Mouse (Mus musculus) ES-CJ7 (cell line): Measurements from ENCODE around the gene Hapln1.
A peak's percentile ranks its signal among the peaks of the same experiment; 100 is the strongest.

Source experiments
- DNase-seq: peaks from one replicate; pipeline ENCODE4 v3.0.0; 2011; ENCODE audit warnings: low read depth, low spot score

Gene Hapln1

GRCm38 (mm10) chr13:89600466-89600865 is 60.9 kb downstream of the Hapln1 start:
- no peak for DNase-seq

- DNase-seq: no peak
Measured at GRCm38 (mm10) chr13:89603336-89603735, 63.7 kb downstream of the Hapln1 start.

GRCm38 (mm10) chr13:89607399-89607798 is 67.8 kb downstream of the Hapln1 start:
- DNase-seq: no peak

- no peak for DNase-seq
Measured at GRCm38 (mm10) chr13:89619064-89619463, 79.5 kb downstream of the Hapln1 start.

GRCm38 (mm10) chr13:89634137-89634683 is 94.6 kb downstream of the Hapln1 start:
- DNase-seq: peak; percentile 77

GRCm38 (mm10) chr13:89637012-89637411 is 97.4 kb downstream of the Hapln1 start:
- no peak for DNase-seq

- no peak for DNase-seq
Measured at GRCm38 (mm10) chr13:89645589-89645988, 106.0 kb downstream of the Hapln1 start.

GRCm38 (mm10) chr13:89652773-89653172 is 113.2 kb downstream of the Hapln1 start:
- DNase-seq: no peak

GRCm38 (mm10) chr13:89653279-89653678 is 113.7 kb downstream of the Hapln1 start:
- DNase-seq: no peak

- DNase-seq: no peak
Measured at GRCm38 (mm10) chr13:89657046-89657445, 117.5 kb downstream of the Hapln1 start.
